Mouse (Mus musculus): ENCODE measurements around the gene Phox2a.

The Phox2a gene

GRCm38 (mm10) chr7:101862291-101862690 is 44.2 kb downstream of the Phox2a start:
- no peak for DNase-seq (ENCODE audit: low read depth, low spot score)
- H3K36me3 ChIP-seq (ENCODE audit: control insufficient read depth, insufficient read depth, low read length, poor library complexity, severe bottlenecking): no peaks in the 10 kb centered on the region
- H3K27me3 ChIP-seq (ENCODE audit: control insufficient read depth, insufficient read depth, low read length, poor library complexity, severe bottlenecking): no peaks in the 10 kb centered on the region; the same call in 1 of the 2 replicates

- H3K36me3 ChIP-seq (ENCODE audit: control insufficient read depth, insufficient read depth, low read length, poor library complexity, severe bottlenecking): no peaks in the 10 kb centered on the region
- no peak for DNase-seq (ENCODE audit: low read depth, low spot score)
- no peaks in the 10 kb centered on the region; the same call in 1 of the 2 replicates for H3K27me3 ChIP-seq (ENCODE audit: control insufficient read depth, insufficient read depth, low read length, poor library complexity, severe bottlenecking)
These were observed 45.3 kb downstream of the Phox2a start, which contains the start of gene Anapc15 for GRCm38 (mm10) chr7:101863415-101863814. Gene Anapc15, plus strand, starts transcription at chr7:101863715.

- H3K36me3 ChIP-seq (ENCODE audit: control insufficient read depth, insufficient read depth, low read length, poor library complexity, severe bottlenecking): no peaks in the 10 kb centered on the region
- H3K27me3 ChIP-seq (ENCODE audit: control insufficient read depth, insufficient read depth, low read length, poor library complexity, severe bottlenecking): no peaks in the 10 kb centered on the region; the same call in 1 of the 2 replicates
- DNase-seq (ENCODE audit: low read depth, low spot score): no peak
These were observed 48.6 kb downstream of the Phox2a start for GRCm38 (mm10) chr7:101866491-101867265.

- Histone ChIP-seq H3K27me3 (ENCODE audit: control insufficient read depth, insufficient read depth, low read length, poor library complexity, severe bottlenecking) (no peaks in the 10 kb centered on the region; the same call in 1 of the 2 replicates), H3K36me3 (ENCODE audit: control insufficient read depth, insufficient read depth, low read length, poor library complexity, severe bottlenecking) (no peaks in the 10 kb centered on the region)
- no peak for DNase-seq (ENCODE audit: low read depth, low spot score)
These were observed 49.4 kb downstream of the Phox2a start for GRCm38 (mm10) chr7:101867482-101867881.

GRCm38 (mm10) chr7:101868241-101869162 is 50.4 kb downstream of the Phox2a start:
- H3K27me3 ChIP-seq (ENCODE audit: control insufficient read depth, insufficient read depth, low read length, poor library complexity, severe bottlenecking): no peaks in the 10 kb centered on the region; the same call in 1 of the 2 replicates
- no peak for DNase-seq (ENCODE audit: low read depth, low spot score)

GRCm38 (mm10) chr7:101869163-101869500 is 51.0 kb downstream of the Phox2a start:
- Histone ChIP-seq H3K27me3 (ENCODE audit: control insufficient read depth, insufficient read depth, low read length, poor library complexity, severe bottlenecking) (no peaks in the 10 kb centered on the region; the same call in 1 of the 2 replicates), H3K36me3 (ENCODE audit: control insufficient read depth, insufficient read depth, low read length, poor library complexity, severe bottlenecking) (no peaks in the 10 kb centered on the region)
- DNase-seq (ENCODE audit: low read depth, low spot score): no peak

More at GRCm38 (mm10) chr7:101868241-101869162, 50.4 kb downstream of the Phox2a start:
- H3K36me3 ChIP-seq (ENCODE audit: control insufficient read depth, insufficient read depth, low read length, poor library complexity, severe bottlenecking): no peaks in the 10 kb centered on the region

GRCm38 (mm10) chr7:101870629-101871028 is 52.5 kb downstream of the Phox2a start, which contains the start of gene Folr1:
Gene Folr1, minus strand, starts transcription at chr7:101870788.
- Histone ChIP-seq H3K36me3 (ENCODE audit: control insufficient read depth, insufficient read depth, low read length, poor library complexity, severe bottlenecking) (no peaks in the 10 kb centered on the region), H3K27me3 (ENCODE audit: control insufficient read depth, insufficient read depth, low read length, poor library complexity, severe bottlenecking) (no peaks in the 10 kb centered on the region; the same call in 1 of the 2 replicates)
- no peak for DNase-seq (ENCODE audit: low read depth, low spot score)

- Histone ChIP-seq H3K27me3 (ENCODE audit: control insufficient read depth, insufficient read depth, low read length, poor library complexity, severe bottlenecking) (no peaks in the 10 kb centered on the region), H3K36me3 (ENCODE audit: control insufficient read depth, insufficient read depth, low read length, poor library complexity, severe bottlenecking) (no peaks in the 10 kb centered on the region)
- DNase-seq (ENCODE audit: low read depth, low spot score): no peak
These were observed 53.2 kb downstream of the Phox2a start for GRCm38 (mm10) chr7:101871296-101871695.

Measured in splenic B cell, adult 2 months (primary cell).